Mouse (Mus musculus) embryo, embryonic 11.5 days (tissue): ENCODE results near the gene Ddx24.
A peak's percentile ranks its signal among the peaks of the same experiment; 100 is the strongest.

ENCODE experiments used
- DNase-seq: peaks from one replicate; pipeline ENCODE4 v3.0.0-alpha.2; 2012; ENCODE audit warnings: low read depth, low spot score

Ddx24 gene

GRCm38 (mm10) chr12:103389982-103390381 lies 35.6 kb downstream of the Ddx24 start:
- DNase-seq = no peak

- DNase-seq = no peak
Observed at GRCm38 (mm10) chr12:103389348-103389727, 36.3 kb downstream of the Ddx24 start.

DNA sequence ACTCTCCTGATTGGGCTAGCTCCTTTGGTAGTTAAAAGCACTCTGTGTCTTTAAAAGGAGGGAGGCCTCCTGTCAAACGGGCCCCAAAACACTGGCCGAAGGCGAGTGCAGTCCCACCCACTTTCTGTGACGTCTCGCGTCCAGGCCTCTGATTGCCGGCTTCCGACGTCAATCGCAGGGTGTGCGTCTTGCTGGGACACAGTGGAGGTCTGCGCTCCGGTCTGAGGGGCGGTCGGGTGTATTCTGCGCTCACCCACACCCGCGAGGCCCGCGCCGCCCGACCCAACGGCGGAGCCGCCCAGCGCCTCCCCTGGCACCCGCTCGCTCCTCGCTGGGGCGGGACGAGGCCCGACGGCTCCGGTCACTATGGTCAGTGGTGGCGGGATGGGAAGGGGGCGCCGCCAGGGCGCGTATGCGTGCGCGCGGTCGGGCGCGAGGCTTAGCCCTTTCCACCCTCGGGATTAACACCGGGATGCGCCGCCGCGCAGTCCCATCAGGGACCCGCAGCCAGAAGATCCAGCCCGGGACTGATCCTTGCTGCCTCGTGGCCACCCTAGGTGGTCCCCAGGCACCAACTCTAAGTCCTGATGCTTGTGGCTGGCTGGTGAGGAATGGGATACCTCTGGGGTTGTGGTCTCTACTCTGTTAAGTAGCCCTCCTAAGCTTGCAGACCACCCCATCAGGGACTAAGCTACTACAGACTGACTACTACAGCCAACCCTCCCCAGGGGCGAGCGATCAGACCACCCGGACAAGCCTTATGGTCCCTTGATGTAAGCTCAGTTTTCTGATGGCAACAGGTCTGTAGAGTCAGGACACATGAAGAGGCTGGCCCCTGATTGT lies 36.9 kb downstream of the Ddx24 start, which contains the start of gene Otub2:
TSS of gene Otub2 (plus strand) at position 178 of the 843 bp plus-strand sequence.
- DNase-seq = peak; percentile 93

- DNase-seq = no peak
Observed at GRCm38 (mm10) chr12:103380226-103380625, 45.4 kb downstream of the Ddx24 start.

GRCm38 (mm10) chr12:103376774-103377173 lies 48.9 kb downstream of the Ddx24 start:
- DNase-seq = no peak

- DNase-seq = no peak
Observed at GRCm38 (mm10) chr12:103376124-103376523, 49.5 kb downstream of the Ddx24 start.

DNA sequence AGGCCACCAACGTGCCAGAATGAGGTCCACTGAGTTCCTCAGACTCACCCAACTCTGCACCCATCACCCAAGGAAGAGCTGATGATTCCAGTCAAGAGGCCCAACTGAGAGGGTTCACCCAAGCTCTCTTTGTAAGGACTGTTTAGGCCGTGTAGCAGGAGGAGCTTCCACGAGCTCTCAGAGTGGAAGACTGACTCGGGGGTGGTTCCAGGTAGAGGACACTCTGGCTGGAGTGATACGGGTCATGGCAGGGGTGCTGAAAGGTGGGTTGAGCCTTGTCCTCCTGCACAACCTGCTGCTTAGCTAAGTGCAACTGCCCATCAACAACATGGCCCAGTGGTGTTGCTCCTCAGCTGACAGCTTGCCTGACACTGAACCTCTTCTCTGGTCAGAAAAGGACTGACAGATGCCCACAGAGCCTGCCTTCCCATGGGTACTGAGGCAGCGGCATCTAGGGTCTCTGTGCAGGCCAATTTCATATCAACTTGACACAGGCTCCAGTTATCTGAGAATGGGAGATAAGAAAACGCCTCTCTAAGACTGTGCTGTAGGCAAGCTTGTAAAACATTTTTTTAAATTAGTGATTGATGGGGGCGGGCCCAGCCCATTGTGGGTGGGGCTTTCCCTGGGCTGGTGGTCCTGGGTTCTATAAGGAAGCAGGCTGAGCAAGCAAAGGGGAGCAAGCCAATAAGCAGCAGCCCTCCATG lies 51.9 kb downstream of the Ddx24 start:
- no peak for DNase-seq

GRCm38 (mm10) chr12:103371711-103372110 lies 53.9 kb downstream of the Ddx24 start:
- DNase-seq = no peak

DNA sequence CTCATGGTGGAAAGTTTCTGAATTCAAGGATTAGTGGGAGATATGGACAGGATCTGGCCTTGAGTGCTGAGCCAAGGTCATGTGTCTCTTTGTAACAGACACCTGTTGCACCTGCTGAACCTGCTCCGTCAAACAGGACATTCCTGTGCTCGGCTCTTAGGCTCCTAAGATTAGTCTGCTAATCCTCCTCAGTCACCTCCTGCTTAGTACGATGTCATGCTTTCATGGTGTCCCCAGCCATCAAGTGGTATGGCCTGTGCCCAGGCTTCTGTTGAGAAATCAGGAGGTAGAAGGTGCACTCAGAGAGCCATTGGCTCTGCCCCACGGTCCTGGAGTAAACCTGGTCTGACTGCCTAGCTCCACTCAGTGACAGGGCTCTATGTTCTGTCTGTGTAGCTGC lies 54.8 kb downstream of the Ddx24 start:
- DNase-seq = no peak

DNA sequence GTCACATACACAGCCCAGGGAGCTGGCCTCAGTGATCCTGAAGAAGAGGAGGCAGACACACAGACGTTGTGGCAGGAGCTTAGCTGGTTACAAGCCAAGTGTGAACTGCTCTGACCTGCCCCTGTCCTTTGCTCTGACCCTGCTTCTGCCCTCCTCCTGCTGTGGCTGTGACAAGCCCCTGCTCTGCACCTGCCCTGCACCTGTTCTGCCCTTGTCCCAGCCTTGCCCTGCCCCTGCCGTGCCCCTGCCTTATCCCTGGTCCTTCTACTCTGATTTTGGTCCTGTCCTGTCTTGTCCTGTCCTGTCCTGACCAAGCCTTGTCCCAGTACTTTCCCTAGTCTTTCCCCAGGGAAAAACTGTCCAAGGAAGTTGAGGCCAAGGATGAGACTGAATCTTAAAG lies 56.9 kb downstream of the Ddx24 start:
- DNase-seq = no peak

- DNase-seq = no peak
Observed at GRCm38 (mm10) chr12:103368326-103368669, 57.3 kb downstream of the Ddx24 start.

- peak; percentile 61 for DNase-seq
Observed at GRCm38 (mm10) chr12:103367620-103368325, 57.9 kb downstream of the Ddx24 start.

DNA sequence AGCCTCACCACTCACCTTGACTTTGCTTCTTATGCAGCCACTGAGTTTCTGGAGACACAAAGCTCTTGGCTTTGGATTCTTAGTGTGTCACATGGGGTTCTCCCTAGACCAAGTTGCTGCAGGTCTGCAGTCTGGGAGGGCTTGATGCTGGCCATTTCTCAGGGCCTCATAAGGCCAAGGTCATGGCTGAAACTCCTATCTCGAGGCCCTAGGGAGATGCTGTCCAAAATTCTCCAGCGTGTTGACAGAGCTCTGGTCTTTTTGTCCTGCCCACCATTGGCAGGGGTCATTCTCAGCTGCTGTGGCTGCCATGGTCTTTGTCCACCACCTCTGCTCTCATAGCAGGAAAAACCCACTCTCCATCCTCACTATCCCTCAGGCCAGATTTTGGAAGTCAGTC lies 58.5 kb downstream of the Ddx24 start:
- no peak for DNase-seq

- no peak for DNase-seq
Observed at GRCm38 (mm10) chr12:103362336-103362735, 63.3 kb downstream of the Ddx24 start.

DNA sequence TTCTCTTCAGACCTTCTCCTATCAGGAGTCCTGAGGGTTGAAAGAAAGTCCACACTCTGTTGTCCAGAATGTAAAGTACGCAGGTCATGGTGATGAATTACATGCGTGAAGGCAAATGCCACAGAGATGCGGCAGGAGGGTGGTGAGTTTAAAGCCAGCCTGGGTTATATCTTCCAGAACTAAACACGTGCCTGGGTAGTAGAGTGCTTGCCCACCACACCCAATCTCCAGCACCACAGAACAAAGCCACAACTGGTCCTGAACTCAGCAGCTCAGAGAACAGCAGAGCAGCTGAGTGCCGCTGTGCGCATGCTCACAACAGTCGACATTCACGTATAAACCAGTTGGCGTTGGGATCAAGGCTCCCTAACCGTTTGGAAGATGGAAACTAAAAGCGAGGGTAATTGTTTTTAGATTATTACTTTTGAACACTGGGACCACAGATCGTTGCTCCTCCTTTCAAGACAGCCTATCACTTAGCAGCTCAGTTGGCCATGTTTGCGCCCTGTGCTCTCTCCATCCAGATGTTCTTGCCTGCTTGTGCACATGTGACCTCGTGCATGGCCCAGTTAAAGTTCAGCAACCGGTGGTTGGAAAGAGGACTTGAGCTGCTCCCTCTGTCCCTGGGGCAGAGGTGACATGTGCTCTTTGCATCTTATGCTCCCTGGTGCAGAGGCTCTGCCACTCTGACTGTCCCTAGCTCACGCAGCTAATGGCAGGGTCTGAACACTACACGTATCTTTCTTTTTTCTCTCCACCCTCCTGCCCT lies 63.9 kb downstream of the Ddx24 start:
- no peak for DNase-seq

GRCm38 (mm10) chr12:103360812-103361211 lies 64.8 kb downstream of the Ddx24 start:
- DNase-seq = no peak

DNA sequence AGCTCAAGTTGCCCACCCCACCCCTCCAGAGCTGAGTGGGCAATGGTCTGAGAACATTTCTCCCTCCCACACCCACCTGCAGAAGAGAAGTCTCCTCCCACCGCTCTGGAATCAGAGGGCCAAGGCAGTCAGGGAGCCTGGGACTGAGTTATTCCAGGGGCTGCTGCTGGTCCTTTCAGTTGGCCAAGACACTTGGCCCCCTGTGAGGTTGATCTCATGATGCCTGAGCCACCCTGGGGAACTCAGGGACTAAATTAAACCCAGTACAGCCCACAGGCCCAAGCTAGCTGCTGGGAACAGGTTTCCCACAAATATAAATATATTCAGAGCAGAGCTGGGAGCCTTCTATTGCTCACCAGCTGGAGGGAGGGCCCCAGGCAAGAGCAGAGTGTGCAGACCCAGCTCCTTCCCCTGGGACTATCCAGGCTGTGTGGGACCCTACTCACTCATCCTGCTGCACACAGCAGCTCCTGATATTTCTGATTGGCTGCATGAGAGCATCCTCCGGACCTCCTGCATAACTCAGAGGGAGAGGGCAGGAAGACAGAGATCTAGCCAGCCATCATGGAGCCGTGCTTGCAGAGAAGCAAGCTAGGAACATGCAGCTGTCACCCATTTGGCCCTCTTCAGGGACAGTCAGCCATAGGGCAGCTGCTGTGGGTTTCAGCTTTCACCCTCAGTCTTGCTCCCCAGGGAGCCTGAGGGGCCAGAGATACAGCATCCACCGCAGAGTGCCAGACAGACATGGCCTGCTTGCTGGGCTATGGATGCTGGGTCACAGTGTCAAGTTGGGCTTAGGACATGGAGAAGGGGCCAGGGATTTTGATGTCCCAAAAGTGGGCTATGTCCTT lies 66.5 kb downstream of the Ddx24 start:
- DNase-seq = no peak

DNA sequence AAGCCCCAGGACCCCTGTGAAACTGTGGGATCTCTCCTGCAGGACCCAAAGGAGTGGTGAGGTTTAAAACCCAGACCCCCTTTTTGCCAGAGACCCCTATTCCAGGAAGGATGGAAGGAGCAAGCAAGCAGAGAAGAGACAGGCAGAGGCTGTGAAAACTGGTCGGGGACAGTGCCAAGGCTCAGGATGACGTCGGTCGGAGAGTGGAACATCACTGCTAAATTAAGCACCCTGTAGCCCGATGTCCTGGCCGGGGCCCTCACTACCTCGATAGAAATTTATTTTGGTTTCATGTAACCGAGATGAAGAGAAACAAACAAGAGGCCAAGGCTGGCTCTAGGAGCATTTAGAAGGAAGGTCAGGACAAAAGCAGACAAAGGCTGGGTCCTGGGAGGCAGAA lies 67.4 kb downstream of the Ddx24 start:
- no peak for DNase-seq
